Mouse (Mus musculus) gastrocnemius, postnatal 4 days (tissue): Measurements from ENCODE around the gene Scyl3. TPM values are rescaled to one million over a fixed set of nuclear protein-coding genes. Genes with fewer than 3 reads are reported as not detected.
A peak's percentile ranks its signal among the peaks of the same experiment; 100 is the strongest.

Source experiments
- DNase-seq, 2 experiments: peaks; one replicate each; pipeline ENCODE4 v3.0.0; 2021 to 2022; ENCODE audit warnings: low spot score in 2 of 2, mixed read lengths in 2 of 2
- total RNA-seq, 2 experiments: library from RNA; stranded (reverse); gene quantifications; 2 replicates each; pipeline ENCODE4 v1.2.3; 2021

Gene Scyl3
- total RNA-seq, 2 experiments from 2014 or later, result 7.7 to 11.3 TPM

DNA sequence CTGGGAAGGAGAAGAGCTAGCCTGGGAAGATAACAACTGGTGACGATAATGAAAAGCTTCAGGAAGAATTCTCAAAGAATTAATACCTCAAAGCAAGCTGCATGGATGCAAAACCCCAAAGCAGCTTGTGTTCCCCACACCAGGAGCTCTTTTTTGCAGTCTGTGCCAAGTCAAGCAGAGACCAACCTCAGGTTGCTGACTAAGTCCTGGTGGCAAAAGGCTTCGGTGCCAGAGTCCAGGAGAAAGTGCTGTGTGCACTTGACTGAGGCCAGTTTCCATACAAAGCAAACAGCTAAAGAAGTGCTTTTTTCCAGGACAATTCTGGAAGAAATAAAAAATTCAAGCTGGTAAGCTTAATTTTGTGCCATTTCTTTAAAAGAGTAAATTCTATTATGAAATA is 24.5 kb downstream of the Scyl3 start:
- no peak for DNase-seq

DNA sequence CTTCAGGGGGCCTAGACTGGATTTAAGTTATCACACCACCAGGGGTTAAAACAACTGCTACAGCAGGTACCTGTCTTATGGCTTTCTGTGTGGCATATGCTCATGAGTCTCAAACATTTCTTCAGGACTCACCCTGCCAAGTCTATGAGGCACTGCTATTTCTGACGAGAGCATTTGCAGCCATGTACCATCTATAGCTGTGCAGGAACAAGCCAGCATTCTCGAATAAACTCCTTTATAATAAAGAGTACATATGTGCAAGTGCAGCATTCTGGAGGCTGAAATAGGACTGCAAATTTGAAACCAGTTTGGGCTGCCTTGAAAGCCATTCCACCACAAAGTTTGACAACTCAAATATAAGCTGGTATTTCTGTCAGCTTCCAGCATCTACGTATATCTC is 29.1 kb downstream of the Scyl3 start:
- no peak for DNase-seq

DNA sequence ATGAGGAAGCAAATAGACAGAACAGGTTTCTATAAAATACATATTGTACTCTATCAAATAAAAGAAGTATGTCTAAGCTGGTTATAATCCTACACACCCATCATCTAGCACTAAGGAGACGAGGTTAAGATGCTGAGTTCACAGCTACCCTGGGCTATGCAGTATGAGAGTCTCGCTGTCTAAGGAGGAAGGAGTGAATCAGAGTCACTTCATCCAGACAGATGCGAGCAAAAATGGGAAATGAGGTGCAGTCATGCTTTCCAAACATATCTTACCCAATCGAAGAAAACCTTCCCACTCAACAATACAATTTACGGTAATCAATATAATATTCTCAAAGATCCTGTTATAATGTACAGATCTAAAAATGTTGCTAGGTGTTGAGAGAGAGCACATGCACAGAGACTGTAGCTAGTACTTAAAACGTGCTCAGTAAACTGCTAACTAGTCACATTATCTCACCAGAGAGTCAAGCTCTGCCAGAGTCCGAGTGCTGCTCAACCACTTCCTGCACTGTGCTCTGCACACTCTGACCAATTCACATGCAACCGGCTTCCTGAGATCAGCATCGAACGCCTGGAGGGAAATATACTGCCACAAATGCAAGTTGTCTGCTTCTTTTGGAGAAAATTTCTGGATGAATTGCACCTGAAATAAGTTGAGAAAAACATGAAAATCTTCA is 35.2 kb downstream of the Scyl3 start:
- no peak for DNase-seq

DNA sequence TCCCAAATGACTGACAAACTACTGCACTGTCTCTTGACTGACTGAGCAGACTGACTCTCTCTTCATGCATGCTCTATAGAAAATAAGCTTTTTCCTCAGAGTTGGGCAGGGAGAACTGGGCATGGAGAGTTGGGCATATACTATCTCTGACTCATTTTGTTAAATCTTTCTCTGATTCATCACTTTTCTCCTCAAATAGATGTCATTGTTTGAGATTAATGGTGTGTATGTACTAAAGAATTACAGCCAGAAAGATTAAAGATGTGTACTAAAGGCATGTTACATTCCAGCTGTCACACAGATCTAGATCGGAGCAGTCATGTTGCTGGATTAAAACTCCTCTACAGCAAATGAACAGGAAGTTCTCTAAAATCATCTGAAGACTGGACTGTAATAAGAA is 45.6 kb downstream of the Scyl3 start:
- DNase-seq, result no peak

DNA sequence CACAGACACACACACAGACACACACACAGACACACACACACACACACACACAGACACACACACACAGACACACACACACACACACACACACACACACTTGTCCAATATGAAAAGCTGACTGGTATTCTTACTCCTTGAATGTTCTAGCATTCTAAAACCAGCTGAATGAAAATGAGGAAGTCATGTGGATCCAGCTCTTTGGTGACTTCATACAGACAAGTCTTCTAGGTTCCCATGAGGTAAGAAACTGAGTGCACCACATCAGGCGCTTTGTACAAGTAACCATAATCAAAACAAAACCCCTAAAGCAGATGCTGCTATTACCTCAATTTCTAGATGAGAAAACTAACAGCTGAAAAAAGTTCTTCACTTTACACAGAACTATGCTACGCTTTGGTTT is 46.2 kb downstream of the Scyl3 start:
- DNase-seq, result no peak

DNA sequence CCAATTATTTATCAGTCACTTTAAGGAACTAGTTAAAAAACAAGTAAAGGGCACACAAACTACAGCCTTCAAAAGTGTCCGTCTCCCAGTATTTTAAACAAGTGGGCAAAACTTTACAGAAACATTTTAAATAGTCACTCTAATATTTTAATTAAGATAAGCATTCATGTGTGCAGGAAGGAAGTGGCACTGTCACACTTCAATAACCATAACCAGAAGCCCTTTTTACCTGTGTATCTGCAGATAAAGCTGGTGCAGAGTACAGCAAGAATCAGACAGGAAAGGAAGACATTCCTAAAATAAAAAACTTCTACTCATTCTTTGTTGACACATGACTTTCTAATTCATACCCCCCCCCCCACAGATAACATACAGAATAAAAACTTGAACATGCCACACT is 47.6 kb downstream of the Scyl3 start:
- no peak for DNase-seq

DNA sequence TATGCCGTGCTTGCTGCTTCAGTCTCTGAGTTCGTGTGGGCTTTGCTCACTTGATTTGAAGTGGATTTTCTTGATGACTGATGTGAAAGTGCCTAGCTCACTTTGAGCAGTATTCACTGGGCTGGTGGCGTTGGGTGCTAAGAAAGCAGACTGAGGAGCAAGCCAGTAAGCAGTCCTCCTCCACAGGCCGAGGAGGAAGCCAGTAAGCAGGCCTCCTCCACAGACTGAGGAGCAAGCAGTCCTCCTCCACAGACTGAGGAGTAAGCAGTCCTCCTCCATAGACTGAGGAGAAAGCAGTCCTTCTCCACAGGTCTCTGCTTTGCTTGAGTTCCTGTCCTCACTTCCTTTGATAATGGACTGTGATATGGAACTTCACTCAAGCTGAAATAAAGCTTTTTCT is 63.5 kb downstream of the Scyl3 start:
- no peak for DNase-seq

DNA sequence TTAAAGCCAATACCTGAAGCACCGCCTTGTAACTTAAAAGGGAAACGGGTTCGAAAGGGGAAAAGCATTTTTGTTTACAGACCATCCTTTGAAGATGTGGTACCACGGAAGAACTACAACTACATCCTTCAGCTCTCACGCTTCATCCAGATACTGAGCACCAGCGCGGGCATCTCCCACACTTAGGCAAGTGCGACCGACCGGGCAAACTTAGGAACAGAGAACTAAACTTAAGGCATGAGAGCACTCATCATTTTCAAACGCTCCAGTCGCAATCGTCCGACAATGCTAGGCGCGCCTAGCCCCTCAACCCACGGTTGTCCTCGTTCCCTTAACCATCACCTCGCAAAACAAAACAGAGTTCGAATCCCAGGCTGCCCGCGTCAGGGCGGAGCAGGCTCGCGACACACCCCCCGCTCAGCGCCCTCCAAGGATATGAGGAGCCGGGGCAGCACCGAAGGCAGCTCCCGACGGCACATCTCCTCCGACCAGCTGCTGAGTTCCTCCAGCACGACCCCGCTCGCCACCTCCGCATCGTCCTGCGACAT is 65.3 kb downstream of the Scyl3 start:
- no peak for DNase-seq

DNA sequence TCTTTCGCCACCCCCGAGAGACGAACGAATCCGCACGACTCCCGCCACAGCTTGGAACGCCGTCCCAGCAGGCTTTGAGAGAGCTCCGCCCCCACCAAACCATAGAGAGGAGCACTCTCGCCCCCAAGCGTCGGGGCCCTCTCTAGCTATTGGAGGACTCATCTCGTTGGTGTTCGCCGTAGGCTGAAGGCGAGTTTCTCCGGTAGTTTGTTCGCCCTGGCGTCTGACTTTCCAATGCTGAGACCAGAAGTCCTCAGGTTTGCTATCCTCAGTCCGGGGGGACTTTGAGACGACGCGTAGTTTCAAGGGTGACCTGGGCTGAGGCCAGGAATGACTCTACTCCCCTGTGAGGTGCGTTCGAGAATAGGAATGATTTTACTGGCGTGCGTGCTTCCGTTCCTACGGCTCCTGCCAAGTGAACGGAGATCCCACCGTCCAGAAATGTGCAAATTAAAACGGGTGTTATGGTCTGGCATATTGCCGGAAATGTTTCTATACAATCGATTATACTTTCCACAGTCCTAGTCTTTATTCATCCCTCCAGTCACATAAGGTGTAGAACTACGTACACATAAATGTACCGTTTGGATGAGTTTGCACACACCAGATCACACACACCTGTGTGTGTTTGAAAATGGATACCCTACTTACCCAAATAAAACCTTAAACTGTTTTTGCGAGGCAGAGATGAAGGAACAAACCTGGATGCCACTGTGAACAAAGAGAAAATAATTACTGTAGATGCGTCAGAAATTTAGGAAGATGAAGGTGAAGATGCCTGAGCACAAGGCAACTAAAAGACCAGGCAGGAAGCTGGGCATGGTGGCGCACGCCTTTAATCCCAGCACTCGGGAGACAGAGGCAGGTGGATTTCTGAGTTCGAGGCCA is 66.1 kb downstream of the Scyl3 start, which contains the start of the genes BC055324 and Mettl18:
BC055324 (minus strand) TSS at position 76 of the 888 bp plus-strand sequence.
Mettl18 (plus strand) TSS at position 169 of the 888 bp plus-strand sequence.
- DNase-seq, result peak; percentile 77 to 89

DNA sequence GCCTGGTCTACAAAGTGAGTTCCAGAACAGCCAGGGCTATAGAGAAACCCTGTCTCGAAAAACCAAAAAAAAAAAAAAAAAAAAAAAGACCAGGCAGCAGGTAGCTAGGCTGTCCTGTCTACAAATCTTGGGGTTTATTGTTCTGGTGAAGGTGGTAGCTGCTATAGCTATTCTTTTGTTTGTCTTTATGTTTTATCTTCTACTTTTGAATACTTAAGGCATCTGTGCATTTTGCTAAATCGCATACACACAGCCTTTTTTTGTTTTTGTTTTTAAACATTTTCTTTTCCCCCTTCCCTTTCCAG is 66.7 kb downstream of the Scyl3 start:
- no peak for DNase-seq

DNA sequence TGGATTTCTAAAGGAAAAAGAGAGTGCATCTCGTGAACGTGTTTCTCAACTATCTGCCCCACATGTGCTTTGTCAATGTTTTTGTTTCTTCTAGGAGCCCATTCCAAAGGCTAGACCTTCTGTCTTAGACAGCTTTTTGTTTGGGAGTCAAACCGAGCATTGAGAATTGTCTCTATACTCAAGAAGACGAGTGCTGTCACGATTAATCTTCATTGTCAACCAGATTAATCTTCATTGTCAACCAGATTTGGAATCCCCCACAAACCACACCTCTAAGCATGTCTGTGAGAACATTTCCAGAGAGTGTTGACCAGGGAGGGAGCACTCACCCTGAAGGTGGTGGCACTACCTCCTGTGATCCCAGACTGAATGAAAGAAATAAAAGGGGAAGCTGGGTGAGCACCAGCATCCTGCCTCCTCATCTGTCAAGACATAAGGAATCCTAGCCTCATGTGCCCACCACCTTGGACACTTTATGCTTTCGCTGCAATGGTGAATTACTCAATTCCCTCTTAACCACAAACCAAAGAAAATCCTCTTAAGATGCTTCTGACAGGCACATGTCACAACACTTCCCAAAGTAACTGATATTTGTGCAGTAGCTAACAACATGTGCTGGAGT is 73.0 kb downstream of the Scyl3 start:
- no peak for DNase-seq

DNA sequence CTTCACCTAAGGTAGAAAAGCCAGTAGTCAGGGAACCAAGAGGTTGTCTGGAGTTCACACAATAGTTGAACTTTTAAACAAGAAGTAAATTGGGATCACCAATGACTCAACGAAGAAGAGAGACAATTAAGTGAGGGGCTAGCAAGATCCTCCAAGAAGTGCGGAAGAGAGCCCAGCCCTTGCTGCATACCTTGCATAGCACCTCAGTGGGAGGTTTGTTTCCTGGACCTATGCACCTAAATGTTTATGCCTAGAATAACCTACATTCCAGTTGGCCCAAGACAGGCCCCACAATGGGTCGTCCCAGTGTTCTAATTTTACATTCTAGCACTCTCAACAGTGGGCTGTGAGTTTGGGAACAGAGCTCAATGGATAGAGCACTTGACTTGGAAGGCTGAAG is 75.4 kb downstream of the Scyl3 start:
- DNase-seq, result no peak

Other genes with a start within 250 kb of the Scyl3 start
- 10 to 100 TPM; 31.3 to 32.6 TPM for gene Mettl11b, start 203.9 kb upstream of the Scyl3 start, total RNA-seq
- gene Kifap3, start 149.5 kb upstream of the Scyl3 start, total RNA-seq, result 10 to 100 TPM; 28.7 to 33.9 TPM
- gene BC055324, start 65.7 kb downstream of the Scyl3 start, total RNA-seq, result 1 to 10 TPM; 4.3 to 6.0 TPM
- gene Mettl18, start 65.8 kb downstream of the Scyl3 start, total RNA-seq, result 1 to 10 TPM; 2.7 to 3.9 TPM
- under 1 TPM; 0.08 to 0.17 TPM for gene Sele, start 119.1 kb downstream of the Scyl3 start, total RNA-seq
- gene Sell, start 132.9 kb downstream of the Scyl3 start, total RNA-seq, result under 1 TPM; 0.39 to 0.56 TPM
- gene Selp, start 186.2 kb downstream of the Scyl3 start, total RNA-seq, result 1 to 10 TPM in 1 of 2 experiments, under 1 TPM in 1; 0.81 to 1.5 TPM
- gene F5, start 222.7 kb downstream of the Scyl3 start, total RNA-seq, result under 1 TPM; 0.32 to 0.80 TPM